Mouse (Mus musculus) kidney, embryonic 16.5 days (tissue): ENCODE data around the gene Yy2. TPM values are rescaled to one million over a fixed set of nuclear protein-coding genes. Genes with fewer than 3 reads are reported as not detected.
A peak's percentile ranks its signal among the peaks of the same experiment; 100 is the strongest.

ENCODE experiments used
- ATAC-seq: fragments of 200-750 bp; cut with Nextera tagmentation; 2 replicates; pipeline ENCODE4 v1.8.0; 2017; ENCODE audit warnings: moderate TSS enrichment; ENCODE audit not compliant: low FRiP score, low TSS enrichment
- H3K27ac ChIP-seq: fragments of 300-500 bp; sonication (generic); 2 replicates; pipeline ENCODE4 v1.5.1; 2014; ENCODE audit warnings: low read length
- H3K27me3 ChIP-seq: fragments of 300-500 bp; sonication (generic); 2 replicates; pipeline ENCODE4 v1.6.1; 2014; ENCODE audit warnings: low read length, control low read depth, mixed read lengths; ENCODE audit not compliant: insufficient read depth
- H3K36me3 ChIP-seq: fragments of 300-500 bp; sonication (generic); 2 replicates; pipeline ENCODE4 v1.6.1; 2014; ENCODE audit warnings: low read length, control low read depth, mixed read lengths; ENCODE audit not compliant: insufficient read depth
- H3K4me1 ChIP-seq: fragments of 300-500 bp; sonication (generic); 2 replicates; pipeline ENCODE4 v1.6.1; 2014; ENCODE audit warnings: low read length, control low read depth, mixed read lengths; ENCODE audit not compliant: insufficient read depth
- H3K4me2 ChIP-seq: fragments of 300-500 bp; sonication (generic); replicated peaks from 2 replicates; pipeline ENCODE4 v1.6.1; 2014; ENCODE audit warnings: low read depth, low read length
- H3K4me3 ChIP-seq: fragments of 300-500 bp; sonication (generic); 2 replicates; pipeline ENCODE4 v1.5.1; 2014; ENCODE audit warnings: mild to moderate bottlenecking, low read length
- H3K9ac ChIP-seq: fragments of 300-500 bp; sonication (generic); replicated peaks from 2 replicates; pipeline ENCODE4 v1.6.1; 2014; ENCODE audit warnings: low read length
- H3K9me3 ChIP-seq: fragments of 300-500 bp; sonication (generic); 2 replicates; pipeline ENCODE4 v1.6.1; 2016; ENCODE audit warnings: low read length, control low read depth
- WGBS: fragments of 180-500 bp; shearing (Covaris S2); extraction: QIAGEN DNeasy Blood & Tissue Kit; methylation state at CpG from one replicate; pipeline ENCODE4 v1.1.7; 2014; 5-methylcytosine and 5-hydroxymethylcytosine counted together
- polyA plus RNA-seq: library from polyadenylated mRNA; unstranded; fragments of >200 nt; fragmentation: Nextera tagmentation; extraction: Ambion mirVana; gene quantifications from 2 replicates; pipeline ENCODE4 v1.2.1, GENCODE M21; 2015

Gene Yy2
- 4.0 and 5.1 TPM in 2 replicates for polyA plus RNA-seq

DNA sequence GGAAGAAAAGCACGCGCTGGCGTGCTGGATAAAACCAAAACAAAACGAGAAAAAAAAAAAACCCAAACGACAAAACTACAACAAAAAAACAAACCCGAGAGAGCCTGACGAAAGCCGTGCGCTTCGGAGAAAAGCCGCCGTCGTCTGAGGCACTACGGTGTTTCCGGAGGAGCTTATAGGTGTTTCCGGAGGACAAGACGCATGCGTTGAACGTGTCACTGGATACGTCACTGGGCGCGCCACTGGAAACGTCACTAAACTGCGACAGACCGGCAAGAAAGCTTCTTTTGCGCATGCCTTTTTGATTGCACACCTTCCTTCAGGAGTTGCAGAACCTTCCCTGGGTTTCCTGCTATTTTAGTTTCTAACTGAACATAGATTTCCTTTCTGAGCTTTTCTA, at the start of gene Yy2:
TSS of gene Yy2 (minus strand) at position 146 of the 400 bp plus-strand sequence.
- Histone ChIP-seq H3K4me1 (no peaks in the 10 kb centered on the region), H3K36me3 (peaks cover 8% of the 10 kb centered on the region; the same call in 1 of the 2 replicates), H3K27ac (no peak within 1 kb of the TSS), H3K9me3 (no peaks in the 10 kb centered on the region), H3K4me2 (no peak within 1 kb of the TSS), H3K9ac (no peak within 1 kb of the TSS), H3K27me3 (no peaks in the 10 kb centered on the region), H3K4me3 (no peak within 1 kb of the TSS)
- 85% methylated on average over 26 of the region's 26 CpGs for WGBS
- no peak for ATAC-seq

- peak; percentile 63 for ATAC-seq
- no peaks in the 10 kb centered on the region for H3K27me3 ChIP-seq
Measured at GRCm38 (mm10) chrX:157612894-157613293, 44.1 kb upstream of the Yy2 start.

GRCm38 (mm10) chrX:157601450-157601849, 32.7 kb upstream of the Yy2 start:
- Histone ChIP-seq H3K9me3 (no peaks in the 10 kb centered on the region), H3K9ac (no peak overlapping the region), H3K4me2 (no peak overlapping the region), H3K36me3 (no peaks in the 10 kb centered on the region), H3K4me1 (no peaks in the 10 kb centered on the region), H3K27me3 (no peaks in the 10 kb centered on the region; the same call in 1 of the 2 replicates), H3K4me3 (no peak overlapping the region), H3K27ac (no peak overlapping the region)
- WGBS: 7% methylated on average over 3 of the region's 3 CpGs
- ATAC-seq: no peak

More at GRCm38 (mm10) chrX:157612894-157613293, 44.1 kb upstream of the Yy2 start:
- 34% methylated on average over 30 of the region's 32 CpGs for WGBS
- no peaks in the 10 kb centered on the region for H3K36me3 ChIP-seq
- no peaks in the 10 kb centered on the region for H3K9me3 ChIP-seq
- no peak overlapping the region; the same call in 1 of the 2 replicates for H3K9ac ChIP-seq
- H3K27ac ChIP-seq: no peak overlapping the region
- H3K4me1 ChIP-seq: no peaks in the 10 kb centered on the region
- H3K4me2 ChIP-seq: peak overlapping the region; percentile 52
- peak overlapping the region; percentile 5; the same call in 1 of the 2 replicates for H3K4me3 ChIP-seq

- no peaks in the 10 kb centered on the region for H3K4me1 ChIP-seq
- H3K9ac ChIP-seq: peak within 1 kb of the TSS; percentile 90
- H3K4me3 ChIP-seq: peak within 1 kb of the TSS; percentile 65
- peak within 1 kb of the TSS; percentile 49 for H3K4me2 ChIP-seq
- H3K27ac ChIP-seq: peak within 1 kb of the TSS; percentile 95
- peak; percentile 90 for ATAC-seq
- no peaks in the 10 kb centered on the region for H3K9me3 ChIP-seq
- H3K36me3 ChIP-seq: no peaks in the 10 kb centered on the region
- H3K27me3 ChIP-seq: no peaks in the 10 kb centered on the region; the same call in 1 of the 2 replicates
- 20% methylated on average over 43 of the region's 74 CpGs for WGBS
Measured at GRCm38 (mm10) chrX:157598186-157598996, 29.6 kb upstream of the Yy2 start, which contains the start of gene Mbtps2. Gene Mbtps2, minus strand, starts transcription at chrX:157598715.

- peak overlapping the region; percentile 95 for H3K27ac ChIP-seq
- peak overlapping the region; percentile 65 for H3K4me3 ChIP-seq
- H3K4me1 ChIP-seq: no peaks in the 10 kb centered on the region
- peak overlapping the region; percentile 49 for H3K4me2 ChIP-seq
- no peaks in the 10 kb centered on the region for H3K36me3 ChIP-seq
- no peaks in the 10 kb centered on the region; the same call in 1 of the 2 replicates for H3K27me3 ChIP-seq
- 27% methylated on average over 17 of the region's 17 CpGs for WGBS
- peak; percentile 29; the same call in 1 of the 2 replicates for ATAC-seq
- H3K9me3 ChIP-seq: no peaks in the 10 kb centered on the region
- peak overlapping the region; percentile 90 for H3K9ac ChIP-seq
Measured at GRCm38 (mm10) chrX:157597585-157598185, 28.9 kb upstream of the Yy2 start.

- 75% methylated on average over 5 of the region's 5 CpGs for WGBS
- no peaks in the 10 kb centered on the region for H3K4me1 ChIP-seq
- no peak for ATAC-seq
- H3K27me3 ChIP-seq: no peaks in the 10 kb centered on the region; the same call in 1 of the 2 replicates
- H3K4me3 ChIP-seq: peak overlapping the region; percentile 65
- peak overlapping the region; percentile 49 for H3K4me2 ChIP-seq
- H3K9me3 ChIP-seq: no peaks in the 10 kb centered on the region
- H3K9ac ChIP-seq: peak overlapping the region; percentile 54
- no peaks in the 10 kb centered on the region for H3K36me3 ChIP-seq
- H3K27ac ChIP-seq: no peak overlapping the region
Measured at GRCm38 (mm10) chrX:157596802-157597201, 28.0 kb upstream of the Yy2 start.

DNA sequence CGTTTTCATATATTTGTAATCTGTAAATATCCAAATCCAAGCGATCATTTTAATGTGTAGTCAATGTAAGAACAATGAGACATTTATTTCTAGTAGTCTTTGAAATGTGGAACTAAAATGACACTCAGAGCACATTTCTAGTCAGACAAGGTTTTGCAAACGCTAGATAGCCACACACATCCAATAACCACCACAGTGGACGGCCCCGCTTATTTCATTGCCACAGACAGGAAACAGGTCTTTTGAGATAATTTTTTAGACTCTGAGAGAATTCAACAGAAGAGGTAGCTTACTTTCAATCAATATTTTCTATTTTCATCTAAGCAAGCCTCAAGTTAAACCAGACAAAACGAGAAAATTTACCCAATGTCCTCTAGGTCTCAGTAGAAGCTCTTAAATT, 27.1 kb upstream of the Yy2 start:
- Histone ChIP-seq H3K27ac (no peak overlapping the region), H3K4me3 (no peak overlapping the region), H3K4me2 (no peak overlapping the region), H3K9ac (no peak overlapping the region), H3K36me3 (no peaks in the 10 kb centered on the region), H3K9me3 (no peaks in the 10 kb centered on the region), H3K4me1 (no peaks in the 10 kb centered on the region), H3K27me3 (no peaks in the 10 kb centered on the region; the same call in 1 of the 2 replicates)
- 83% methylated on average over 6 of the region's 6 CpGs for WGBS
- no peak for ATAC-seq

DNA sequence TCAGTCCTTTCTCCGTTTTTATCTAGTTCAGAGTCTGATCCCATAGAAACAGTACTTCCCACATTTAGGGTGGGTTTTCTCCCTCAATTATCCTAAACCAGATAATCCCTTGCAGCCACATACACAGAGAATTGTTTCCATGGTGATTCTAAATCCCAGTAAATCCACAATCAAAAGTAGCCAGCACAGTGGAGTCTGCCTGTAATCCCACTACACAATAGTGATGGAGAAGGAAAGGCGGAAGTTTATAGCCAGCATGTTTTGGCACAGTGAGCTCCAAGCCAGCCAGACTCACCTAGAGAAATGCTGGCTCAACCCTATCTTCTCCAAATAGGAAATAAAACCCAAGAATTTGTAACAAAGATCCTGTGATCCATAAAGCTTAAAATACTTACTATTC, 25.8 kb upstream of the Yy2 start:
- H3K4me3 ChIP-seq: no peak overlapping the region
- no peak overlapping the region for H3K9ac ChIP-seq

GRCm38 (mm10) chrX:157587001-157587400, 18.2 kb upstream of the Yy2 start:
- no peak overlapping the region for H3K9ac ChIP-seq
- H3K27me3 ChIP-seq: no peaks in the 10 kb centered on the region; the same call in 1 of the 2 replicates
- H3K27ac ChIP-seq: no peak overlapping the region
- H3K36me3 ChIP-seq: no peaks in the 10 kb centered on the region
- no peaks in the 10 kb centered on the region for H3K4me1 ChIP-seq
- no peak overlapping the region for H3K4me3 ChIP-seq
- H3K9me3 ChIP-seq: no peaks in the 10 kb centered on the region
- ATAC-seq: no peak
- WGBS: 78% methylated on average over 5 of the region's 5 CpGs
- H3K4me2 ChIP-seq: no peak overlapping the region

More for the DNA sequence above, 25.8 kb upstream of the Yy2 start:
- Histone ChIP-seq H3K36me3 (no peaks in the 10 kb centered on the region), H3K4me1 (no peaks in the 10 kb centered on the region), H3K27ac (no peak overlapping the region), H3K4me2 (no peak overlapping the region), H3K27me3 (no peaks in the 10 kb centered on the region; the same call in 1 of the 2 replicates), H3K9me3 (no peaks in the 10 kb centered on the region)
- WGBS: 81% methylated on average over 2 of the region's 2 CpGs
- ATAC-seq: no peak
